Mouse (Mus musculus): ENCODE measurements around the gene Gbp5.

DNA sequence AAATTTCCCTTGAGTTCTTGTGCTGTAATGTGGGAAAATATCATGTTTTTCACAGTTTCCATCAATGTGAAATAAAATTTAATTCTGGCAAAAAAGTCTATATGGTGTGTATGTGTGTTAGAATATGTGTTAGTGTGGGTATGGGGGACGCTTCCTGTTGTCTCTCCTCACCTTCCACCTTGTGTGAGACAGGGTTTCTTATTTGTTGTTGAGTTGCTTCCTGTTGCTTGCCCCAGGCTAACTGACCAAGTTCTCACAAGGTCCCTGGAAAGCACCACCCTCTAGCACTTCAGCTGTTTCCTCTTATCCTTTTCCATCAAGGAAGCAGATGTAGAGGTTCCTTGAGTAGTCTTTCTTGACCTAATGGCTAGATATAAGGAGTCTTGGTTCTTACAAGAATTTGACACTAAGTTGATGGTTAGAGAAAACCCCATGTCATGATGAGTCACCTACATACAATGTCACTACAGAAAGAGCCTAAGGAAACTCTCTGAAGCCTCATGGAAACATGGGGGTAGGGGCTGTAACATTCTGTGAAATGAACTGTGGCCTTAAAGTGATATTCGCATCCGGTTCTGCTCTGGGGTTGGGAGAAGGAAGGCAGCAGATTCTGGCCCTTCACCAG is 56.4 kb downstream of the Gbp5 start:
- no peak for TF ChIP-seq POLR2A (IDR thresholded peaks at IDR 0.05; ENCODE audit: extremely low read depth, insufficient read depth, low read length)
- no peak for TF ChIP-seq CTCF (IDR thresholded peaks at IDR 0.05; ENCODE audit: extremely low read depth, insufficient read depth, low read length)
